Mouse (Mus musculus) bone marrow macrophage, adult 2 months (primary cell): ENCODE results near the gene Coro2a.

Experiments used
- CTCF ChIP-seq: IDR thresholded peaks from 2 replicates; pipeline ENCODE4 v1.5.1; 2012; ENCODE audit warnings: low read depth, mild to moderate bottlenecking, low read length, moderate library complexity
- POLR2A ChIP-seq: IDR thresholded peaks from 2 replicates; pipeline ENCODE4 v1.6.1; 2012; ENCODE audit warnings: mild to moderate bottlenecking, low read depth, low read length, borderline replicate concordance

GRCm38 (mm10) chr4:46521457-46521856 lies 80.5 kb downstream of the Coro2a start:
- TF ChIP-seq POLR2A (no peak), CTCF (no peak)
